Mouse (Mus musculus): ENCODE measurements at regions not wholly inside any gene's neighbourhood (a gene's known extent, or its start where the extent isn't known, plus 50 kb on each side); places are given as distances from the start of the nearest gene placed in this dataset.

- in situ Hi-C loops (cut with MboI, MseI), result no loop called here
Measured at GRCm38 (mm10) chr5:64738096-64738780, 65.0 kb upstream of the Klf3 start.

GRCm38 (mm10) chr5:64738781-64739310 is 64.3 kb upstream of the Klf3 start:
- in situ Hi-C loops (cut with MboI, MseI), result no loop called here

- in situ Hi-C loops (cut with MboI, MseI), result no loop called here
Measured at GRCm38 (mm10) chr5:64739311-64740261, 63.6 kb upstream of the Klf3 start.

- in situ Hi-C loops (cut with MboI, MseI), result no loop called here
Measured at GRCm38 (mm10) chr5:64744041-64744440, 59.1 kb upstream of the Klf3 start.

GRCm38 (mm10) chr5:64744455-64744854 is 58.7 kb upstream of the Klf3 start:
- in situ Hi-C loops (cut with MboI, MseI), result no loop called here

GRCm38 (mm10) chr5:64747461-64747860 is 55.7 kb upstream of the Klf3 start:
- in situ Hi-C loops (cut with MboI, MseI), result no loop called here

GRCm38 (mm10) chr5:64749415-64750166 is 53.6 kb upstream of the Klf3 start:
- in situ Hi-C loops (cut with MboI, MseI), result loop anchor here (5.0 kb wide), 1 partner anchor 48 kb away; no protein-coding TSS in a partner anchor

GRCm38 (mm10) chr5:64750406-64750805 is 52.8 kb upstream of the Klf3 start:
- in situ Hi-C loops (cut with MboI, MseI), result loop anchor here (5.0 kb wide), 1 partner anchor 47 kb away; no protein-coding TSS in a partner anchor

GRCm38 (mm10) chr5:64750976-64751656 is 52.1 kb upstream of the Klf3 start:
- in situ Hi-C loops (cut with MboI, MseI), result loop anchor here (5.0 kb wide), 1 partner anchor 46 kb away; no protein-coding TSS in a partner anchor

GRCm38 (mm10) chr5:64753142-64753750 is 49.9 kb upstream of the Klf3 start:
- in situ Hi-C loops (cut with MboI, MseI), result loop anchor here (5.0 kb wide), 1 partner anchor 44 kb away; no protein-coding TSS in a partner anchor

All from regulatory T cell (primary cell).